In the genomic region with DNA sequence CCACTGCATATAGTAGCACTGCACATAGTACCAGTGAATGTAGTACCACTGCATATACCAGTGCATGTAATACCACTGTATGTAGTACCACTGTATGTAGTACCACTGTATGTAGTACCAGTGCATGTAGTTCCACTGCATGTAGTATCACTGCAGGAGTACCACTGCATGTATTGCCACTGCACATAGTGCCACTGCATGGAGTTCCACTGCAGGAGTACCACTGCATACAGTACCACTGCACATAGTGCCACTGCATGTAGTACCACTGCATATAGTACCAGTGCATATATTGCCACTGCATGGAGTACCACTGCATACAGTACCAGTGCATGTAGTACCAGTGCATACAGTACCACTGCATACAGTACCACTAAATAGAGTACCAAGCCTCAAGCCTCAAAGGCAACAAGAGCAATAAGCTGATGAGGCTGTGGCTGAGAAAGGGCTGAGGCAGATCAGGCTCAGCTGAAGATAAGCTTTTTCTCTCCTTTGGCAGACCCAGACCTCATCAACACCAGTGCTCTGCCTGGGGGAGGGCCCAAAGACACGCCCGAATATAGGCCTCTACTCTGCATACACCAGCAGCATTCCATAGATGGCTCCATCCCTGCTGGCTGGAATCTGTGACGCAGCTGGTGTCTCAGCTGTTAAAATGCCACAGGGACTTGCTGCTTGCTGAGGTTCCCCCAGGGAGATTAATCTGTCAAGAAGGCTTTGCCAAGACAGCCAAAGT, we compare ENCODE assay signal across 11 mouse cellular contexts. TPM values are rescaled to one million over a fixed set of nuclear protein-coding genes. Genes with fewer than 3 reads are reported as not detected.
DNase-seq lines count a peak whose midpoint lies in the region; ATAC-seq and TF ChIP-seq lines count a peak whose summit lies in the region.
"Had no signal": no experiment of that assay in that cellular context is flagged by ENCODE, and none has a peak within 500 bp of the region (broad histone marks: within the 10 kb centered on the region; RNA-seq: fewer than 3 reads in every experiment).

No protein-coding gene starts in this region.

- H3K36me3 ChIP-seq in limb, embryonic 11.5 days (ENCODE audit: control insufficient read depth, insufficient read depth, low read length), result no peaks in the 10 kb centered on the region
- H3K36me3 ChIP-seq in limb, embryonic 10.5 days, result no peaks in the 10 kb centered on the region
- H3K36me3 ChIP-seq in forebrain, embryonic 16.5 days (ENCODE audit: control insufficient read depth, insufficient read depth), result no peaks in the 10 kb centered on the region
- H3K36me3 ChIP-seq: G1E had no signal

- H3K4me1 ChIP-seq in limb, embryonic 11.5 days (ENCODE audit: control insufficient read depth, insufficient read depth, low read length), result no peaks in the 10 kb centered on the region
- H3K4me1 ChIP-seq in limb, embryonic 10.5 days, result no peaks in the 10 kb centered on the region
- H3K4me1 ChIP-seq in forebrain, embryonic 16.5 days (replicated peaks; ENCODE audit: control insufficient read depth, insufficient read depth, low read length), result no peaks in the 10 kb centered on the region

- no peak overlapping the region for H3K4me3 ChIP-seq in limb, embryonic 11.5 days (ENCODE audit: low read depth, low read length)
- no peak overlapping the region for H3K4me3 ChIP-seq in limb, embryonic 10.5 days
- H3K4me3 ChIP-seq in forebrain, embryonic 16.5 days (replicated peaks; ENCODE audit: low read length), result no peak overlapping the region
- H3K4me3 ChIP-seq: gastrocnemius, adult 2 months had no signal

- no peak overlapping the region for H3K4me2 ChIP-seq in limb, embryonic 11.5 days (ENCODE audit: low read depth, severe bottlenecking)
- no peak overlapping the region for H3K4me2 ChIP-seq in forebrain, embryonic 16.5 days (ENCODE audit: low read length)

- no peaks in the 10 kb centered on the region for H3K9me3 ChIP-seq in limb, embryonic 11.5 days (ENCODE audit: control insufficient read depth, low read length)
- H3K9me3 ChIP-seq in limb, embryonic 10.5 days (replicated peaks), result no peaks in the 10 kb centered on the region
- H3K9me3 ChIP-seq in forebrain, embryonic 16.5 days (ENCODE audit: control insufficient read depth, low read length), result no peaks in the 10 kb centered on the region
- H3K9me3 ChIP-seq: G1E had no signal

- H3K9ac ChIP-seq in limb, embryonic 11.5 days (ENCODE audit: low read length), result no peak overlapping the region; the same call in 1 of the 2 replicates
- H3K9ac ChIP-seq in forebrain, embryonic 16.5 days (replicated peaks; ENCODE audit: low read depth, low read length), result no peak overlapping the region

- DNase-seq in limb, embryonic 11.5 days (ENCODE audit: low spot score), result no peak
- no peak for DNase-seq in limb, embryonic 10.5 days (ENCODE audit: low spot score)
- peak; percentile 60 for DNase-seq in brain, embryonic 14.5 days (ENCODE audit: low read depth)
- DNase-seq in layer of hippocampus, postnatal 14 days (ENCODE audit: low spot score in 2 of 2), result peak; percentile 60 to 61
- no peak for DNase-seq in spleen, adult 12 weeks (ENCODE audit: low spot score)
- no peak for DNase-seq in urinary bladder, postnatal 4 days (ENCODE audit: low spot score in 2 of 2)
- DNase-seq in left cerebral cortex, postnatal 4 days, result no peak
- DNase-seq: gastrocnemius, adult 2 months; liver had no signal

- peak; percentile 67 for ATAC-seq in limb, embryonic 11.5 days (ENCODE audit: insufficient number of reproducible peaks, low FRiP score, low TSS enrichment, low read depth)
- ATAC-seq in forebrain, embryonic 16.5 days, result peak; percentile 47; the same call in 1 of the 2 replicates

- H3K27ac ChIP-seq in limb, embryonic 11.5 days (replicated peaks; ENCODE audit: low read depth, low read length), result no peak overlapping the region
- no peak overlapping the region for H3K27ac ChIP-seq in limb, embryonic 10.5 days
- H3K27ac ChIP-seq in forebrain, embryonic 16.5 days (ENCODE audit: low read length), result no peak overlapping the region
- H3K27ac ChIP-seq: gastrocnemius, adult 2 months had no signal

- no peaks in the 10 kb centered on the region for H3K27me3 ChIP-seq in limb, embryonic 11.5 days (ENCODE audit: control insufficient read depth, insufficient read depth, low read length)
- no peaks in the 10 kb centered on the region for H3K27me3 ChIP-seq in limb, embryonic 10.5 days (ENCODE audit: low read depth, poor library complexity, severe bottlenecking)
- H3K27me3 ChIP-seq in forebrain, embryonic 16.5 days (replicated peaks; ENCODE audit: control insufficient read depth, insufficient read depth, low read length), result no peaks in the 10 kb centered on the region

- no peak for TF ChIP-seq CTCF in brain, embryonic 14.5 days (IDR thresholded peaks at IDR 0.05; ENCODE audit: borderline replicate concordance, extremely low read depth, insufficient read depth, insufficient read length)

- intact Hi-C loops in left cerebral cortex, postnatal 4 days (cut with DNase I), result loop anchor here (10.0 kb wide), 1 partner anchor 1015 kb away; no protein-coding TSS in a partner anchor

- TF ChIP-seq POLR2A in brain, embryonic 14.5 days (IDR thresholded peaks at IDR 0.05; ENCODE audit: borderline replicate concordance, extremely low read depth, insufficient read depth, insufficient read length, poor library complexity, severe bottlenecking), result no peak

- WGBS in limb, embryonic 11.5 days, result 47% methylated on average over 3 of the region's 3 CpGs
- WGBS in limb, embryonic 10.5 days, result 60% methylated on average over 3 of the region's 3 CpGs
- 55% methylated on average over 3 of the region's 3 CpGs for WGBS in forebrain, embryonic 16.5 days

RNA-seq across cellular contexts. Expression of a gene that starts 9.8 kb away (rescaled TPM):
- polyA plus RNA-seq in limb, embryonic 11.5 days (2014; fragmentation: Nextera tagmentation; extraction: Ambion mirVana), result 410 and 413 TPM in 2 replicates
- 399 and 416 TPM in 2 replicates for polyA plus RNA-seq in limb, embryonic 10.5 days (2016; fragmentation: Nextera tagmentation; extraction: Ambion mirVana)
- polyA plus RNA-seq in brain, embryonic 14.5 days (2012; rRNA removed), result 108 and 128 TPM in 2 replicates
- 275 and 276 TPM in 2 replicates for polyA plus RNA-seq in forebrain, embryonic 16.5 days (2015; fragmentation: Nextera tagmentation; extraction: Ambion mirVana)
- 100 to 1,000 TPM; 193 to 200 TPM for total RNA-seq in layer of hippocampus, postnatal 14 days (2021)
- 100 to 1,000 TPM; 184 to 191 TPM for total RNA-seq in left cerebral cortex, postnatal 4 days (2021)

RNA-seq across cellular contexts. Expression of a gene that starts 59.3 kb away (rescaled TPM):
- 12.8 and 15.2 TPM in 2 replicates for polyA plus RNA-seq in limb, embryonic 11.5 days (2014; fragmentation: Nextera tagmentation; extraction: Ambion mirVana)
- 15.5 and 16.3 TPM in 2 replicates for polyA plus RNA-seq in limb, embryonic 10.5 days (2016; fragmentation: Nextera tagmentation; extraction: Ambion mirVana)
- polyA plus RNA-seq in brain, embryonic 14.5 days (2012; rRNA removed), result 16.1 and 16.3 TPM in 2 replicates
- 15.7 and 16.8 TPM in 2 replicates for polyA plus RNA-seq in forebrain, embryonic 16.5 days (2015; fragmentation: Nextera tagmentation; extraction: Ambion mirVana)
- total RNA-seq in layer of hippocampus, postnatal 14 days (2021), result 10 to 100 TPM; 19.3 to 21.0 TPM
- 10 to 100 TPM; 17.8 to 19.9 TPM for total RNA-seq in left cerebral cortex, postnatal 4 days (2021)

Comparison
In these comparisons a context has a peak if more than half of its experiments do, and no peak if none do; other contexts are left out.
1. DNase-seq: peak in brain, embryonic 14.5 days (single experiment) and layer of hippocampus, postnatal 14 days (2 of 2); none in limb, embryonic 11.5 days (single experiment), limb, embryonic 10.5 days (single experiment), spleen, adult 12 weeks (single experiment), urinary bladder, postnatal 4 days (0 of 2) and left cerebral cortex, postnatal 4 days (single experiment).